Mouse (Mus musculus) gastrocnemius, adult 18-20 months (tissue): ENCODE data around the gene Drc1. TPM values are rescaled to one million over a fixed set of nuclear protein-coding genes. Genes with fewer than 3 reads are reported as not detected.

Source experiments
- DNase-seq: peaks from one replicate; pipeline ENCODE4 v3.0.0; 2021; ENCODE audit warnings: low spot score
- long read RNA-seq, 2 experiments: library from polyadenylated mRNA; stranded (forward); transcript quantifications; one replicate each; pipeline ENCODE4 v2.0.0; 2021
- total RNA-seq, 2 experiments: library from RNA; stranded (reverse); gene quantifications; 2 replicates each; pipeline ENCODE4 v1.2.3; 2021

Drc1 gene
- not detected for total RNA-seq
- long read RNA-seq, experiment 1, result 0 reads
- long read RNA-seq, experiment 2, result 0 reads

GRCm38 (mm10) chr5:30281291-30281732 is at the start of gene Drc1:
Gene Drc1, plus strand, starts transcription at chr5:30281388.
- DNase-seq, result peak; percentile 8

- no peak for DNase-seq
These were observed 49.3 kb upstream of the Drc1 start for GRCm38 (mm10) chr5:30231891-30232270.

GRCm38 (mm10) chr5:30232271-30232971 is 48.8 kb upstream of the Drc1 start, which contains the start of gene Selenoi:
Gene Selenoi, plus strand, starts transcription at chr5:30232581.
- DNase-seq, result peak; percentile 99

GRCm38 (mm10) chr5:30233042-30233441 is 48.1 kb upstream of the Drc1 start:
- no peak for DNase-seq

GRCm38 (mm10) chr5:30233979-30234378 is 47.2 kb upstream of the Drc1 start:
- no peak for DNase-seq

- no peak for DNase-seq
These were observed 45.5 kb upstream of the Drc1 start for GRCm38 (mm10) chr5:30235641-30236126.

GRCm38 (mm10) chr5:30238533-30238932 is 42.7 kb upstream of the Drc1 start:
- no peak for DNase-seq

- no peak for DNase-seq
These were observed 40.6 kb upstream of the Drc1 start for GRCm38 (mm10) chr5:30240552-30240951.

- DNase-seq, result no peak
These were observed 38.8 kb upstream of the Drc1 start for GRCm38 (mm10) chr5:30242410-30242809.

- DNase-seq, result no peak
These were observed 37.4 kb upstream of the Drc1 start for GRCm38 (mm10) chr5:30243741-30244140.

- DNase-seq, result no peak
These were observed 35.2 kb upstream of the Drc1 start for GRCm38 (mm10) chr5:30245861-30246416.

- DNase-seq, result no peak
These were observed 33.5 kb upstream of the Drc1 start for GRCm38 (mm10) chr5:30247666-30248065.

GRCm38 (mm10) chr5:30255567-30256354 is 25.4 kb upstream of the Drc1 start:
- no peak for DNase-seq

- no peak for DNase-seq
These were observed 22.4 kb upstream of the Drc1 start for GRCm38 (mm10) chr5:30258776-30259175.

- peak; percentile 64 for DNase-seq
These were observed 10.5 kb upstream of the Drc1 start for GRCm38 (mm10) chr5:30270571-30271190.

- DNase-seq, result peak; percentile 64
These were observed 9.4 kb upstream of the Drc1 start for GRCm38 (mm10) chr5:30271599-30272281.

GRCm38 (mm10) chr5:30276361-30276760 is 4.8 kb upstream of the Drc1 start:
- no peak for DNase-seq

- no peak for DNase-seq
These were observed 2.2 kb upstream of the Drc1 start for GRCm38 (mm10) chr5:30278952-30279351.

GRCm38 (mm10) chr5:30279446-30279845 is 1.7 kb upstream of the Drc1 start:
- DNase-seq, result no peak

GRCm38 (mm10) chr5:30280864-30281263 is 324 bp upstream of the Drc1 start:
- no peak for DNase-seq
